Mouse (Mus musculus) hindbrain, embryonic 12.5 days (tissue): ENCODE measurements around the gene Setd3. TPM values are rescaled to one million over a fixed set of nuclear protein-coding genes. Genes with fewer than 3 reads are reported as not detected.

Source experiments
- ATAC-seq: fragments of 200-750 bp; cut with Nextera tagmentation; 2 replicates; pipeline ENCODE4 v1.8.0; 2017; ENCODE audit warnings: moderate TSS enrichment; ENCODE audit not compliant: low FRiP score
- H3K27ac ChIP-seq: fragments of 300-500 bp; sonication (generic); 2 replicates; pipeline ENCODE4 v1.5.1; 2016; ENCODE audit warnings: mild to moderate bottlenecking
- H3K27me3 ChIP-seq: fragments of 300-500 bp; sonication (generic); 2 replicates; pipeline ENCODE4 v1.6.1; 2016; ENCODE audit warnings: mild to moderate bottlenecking
- H3K36me3 ChIP-seq: fragments of 300-500 bp; sonication (generic); 2 replicates; pipeline ENCODE4 v1.6.1; 2016; ENCODE audit warnings: mild to moderate bottlenecking
- H3K4me1 ChIP-seq: fragments of 300-500 bp; sonication (generic); 2 replicates; pipeline ENCODE4 v1.6.1; 2016
- H3K4me2 ChIP-seq: fragments of 300-500 bp; sonication (generic); replicated peaks from 2 replicates; pipeline ENCODE4 v1.6.1; 2016; ENCODE audit warnings: mild to moderate bottlenecking
- H3K4me3 ChIP-seq: fragments of 300-500 bp; sonication (generic); 2 replicates; pipeline ENCODE4 v1.5.1; 2016; ENCODE audit warnings: mild to moderate bottlenecking
- H3K9ac ChIP-seq: fragments of 300-500 bp; sonication (generic); 2 replicates; pipeline ENCODE4 v1.6.1; 2016; ENCODE audit warnings: mild to moderate bottlenecking, moderate library complexity
- H3K9me3 ChIP-seq: fragments of 300-500 bp; sonication (generic); replicated peaks from 2 replicates; pipeline ENCODE4 v1.6.1; 2016; ENCODE audit warnings: mild to moderate bottlenecking
- WGBS: fragments of 180-500 bp; shearing (Covaris S2); methylation state at CpG from one replicate; pipeline ENCODE4 v1.1.7; 2016; 5-methylcytosine and 5-hydroxymethylcytosine counted together
- polyA plus RNA-seq: library from polyadenylated mRNA; unstranded; fragments of >200 nt; fragmentation: Nextera tagmentation; extraction: Ambion mirVana; gene quantifications from 2 replicates; pipeline ENCODE4 v1.2.1, GENCODE M21; 2016

Gene Setd3
- polyA plus RNA-seq, 1 experiment from 2014 or later, result 108 TPM

DNA sequence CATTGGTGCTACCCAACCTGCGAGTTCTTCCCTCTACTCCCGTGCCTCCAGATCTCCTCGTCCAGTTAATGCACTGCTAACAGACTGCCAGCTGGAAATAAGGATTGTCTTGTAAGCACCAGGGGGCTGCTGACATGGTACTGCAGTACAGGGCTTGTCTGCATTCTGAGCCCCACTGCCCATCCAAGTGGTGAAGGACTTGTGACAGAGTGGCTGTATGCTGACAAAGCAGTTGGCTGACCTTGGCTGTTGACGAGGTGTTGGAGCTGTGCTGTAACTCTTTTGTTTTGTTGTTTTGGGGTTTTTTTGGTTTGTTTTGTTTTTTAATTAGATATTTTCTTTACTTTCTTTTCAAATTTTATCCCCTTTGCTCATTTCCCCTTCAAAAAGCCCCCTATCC, 19.3 kb upstream of the Setd3 start:
- no peaks in the 10 kb centered on the region for H3K9me3 ChIP-seq
- no peaks in the 10 kb centered on the region for H3K27me3 ChIP-seq
- no peak overlapping the region for H3K4me2 ChIP-seq
- H3K9ac ChIP-seq, result no peak overlapping the region
- no peaks in the 10 kb centered on the region for H3K4me1 ChIP-seq
- H3K4me3 ChIP-seq, result no peak overlapping the region
- no peak overlapping the region for H3K27ac ChIP-seq
- ATAC-seq, result no peak
- H3K36me3 ChIP-seq, result peaks cover 98% of the 10 kb centered on the region
- WGBS, result 85% methylated on average over 4 of the region's 4 CpGs

DNA sequence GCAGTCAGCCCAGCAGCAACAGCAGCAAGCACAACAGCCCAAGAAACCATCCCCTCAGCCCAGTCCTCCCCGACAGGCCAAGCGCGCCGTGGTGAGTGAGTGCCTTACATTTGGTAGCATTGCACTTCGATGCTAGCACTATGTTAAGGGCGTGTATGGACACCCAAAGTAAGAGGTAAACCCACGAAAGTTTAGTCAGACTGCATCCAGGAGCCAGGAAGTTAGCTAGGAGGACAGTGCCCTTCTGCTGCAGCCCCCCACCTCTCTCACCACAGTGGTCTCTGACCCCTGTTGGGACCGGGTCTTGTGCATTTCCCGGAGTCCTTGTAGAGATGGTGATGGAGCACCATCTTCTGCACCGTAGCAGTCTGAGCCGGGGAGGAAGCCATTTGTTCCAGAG, 16.6 kb upstream of the Setd3 start:
- Histone ChIP-seq H3K27ac (no peak overlapping the region), H3K4me2 (no peak overlapping the region), H3K4me1 (no peaks in the 10 kb centered on the region), H3K36me3 (peaks cover 94% of the 10 kb centered on the region), H3K9ac (no peak overlapping the region), H3K4me3 (no peak overlapping the region), H3K27me3 (no peaks in the 10 kb centered on the region), H3K9me3 (no peaks in the 10 kb centered on the region)
- no peak for ATAC-seq
- WGBS, result 98% methylated on average over 11 of the region's 11 CpGs

DNA sequence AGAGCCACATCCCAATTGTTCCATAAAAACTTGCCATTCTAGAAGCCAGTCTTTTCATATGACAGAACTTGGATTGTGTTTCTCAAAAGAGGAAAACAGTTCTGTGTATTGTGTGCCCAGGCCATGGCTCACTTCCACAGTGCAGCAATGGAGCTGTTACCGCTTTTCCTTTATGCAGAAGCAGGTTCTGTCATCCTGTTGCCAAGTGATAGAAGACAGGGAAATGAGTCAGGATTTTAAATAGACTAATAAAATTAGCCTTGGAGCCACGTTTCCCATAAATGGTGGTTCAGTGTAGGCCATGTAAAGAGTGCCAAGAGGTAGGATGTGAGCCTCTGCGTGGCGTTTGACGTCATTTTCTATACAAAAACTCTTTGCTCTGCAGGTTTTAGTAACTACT, 14.8 kb upstream of the Setd3 start:
- no peaks in the 10 kb centered on the region for H3K27me3 ChIP-seq
- no peak overlapping the region for H3K4me2 ChIP-seq
- WGBS, result 96% methylated on average over 5 of the region's 5 CpGs
- ATAC-seq, result no peak
- no peaks in the 10 kb centered on the region for H3K9me3 ChIP-seq
- H3K9ac ChIP-seq, result no peak overlapping the region
- H3K27ac ChIP-seq, result no peak overlapping the region
- H3K4me1 ChIP-seq, result no peaks in the 10 kb centered on the region
- H3K4me3 ChIP-seq, result no peak overlapping the region
- H3K36me3 ChIP-seq, result peaks cover 94% of the 10 kb centered on the region

DNA sequence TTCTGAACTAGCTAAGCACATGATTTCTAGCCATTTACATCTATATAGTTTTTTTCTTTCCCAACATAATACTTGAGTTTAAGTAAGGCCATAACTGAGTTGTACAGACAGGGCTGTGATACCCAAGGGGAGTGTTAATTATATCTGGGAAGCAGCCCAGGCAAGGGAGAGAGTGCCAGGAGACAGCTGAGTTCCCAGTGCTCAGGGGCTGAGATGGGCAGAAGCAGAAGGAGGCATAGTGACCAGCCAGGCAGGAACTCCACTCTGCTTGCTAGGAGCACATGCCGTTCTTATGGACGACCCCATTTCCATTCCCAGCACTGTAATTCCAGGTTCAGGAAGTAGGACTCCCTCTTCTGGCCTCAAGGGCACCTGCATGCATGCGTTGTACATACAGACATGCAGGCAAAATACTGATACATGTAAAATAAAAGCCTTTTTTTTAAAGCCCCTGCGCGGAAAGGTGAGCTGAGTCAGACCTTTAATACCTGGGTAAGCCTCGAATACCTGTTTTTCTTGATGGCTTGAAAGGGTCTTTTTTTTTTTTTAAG, 8.5 kb upstream of the Setd3 start:
- no peak for ATAC-seq
- peaks cover 86% of the 10 kb centered on the region for H3K36me3 ChIP-seq

DNA sequence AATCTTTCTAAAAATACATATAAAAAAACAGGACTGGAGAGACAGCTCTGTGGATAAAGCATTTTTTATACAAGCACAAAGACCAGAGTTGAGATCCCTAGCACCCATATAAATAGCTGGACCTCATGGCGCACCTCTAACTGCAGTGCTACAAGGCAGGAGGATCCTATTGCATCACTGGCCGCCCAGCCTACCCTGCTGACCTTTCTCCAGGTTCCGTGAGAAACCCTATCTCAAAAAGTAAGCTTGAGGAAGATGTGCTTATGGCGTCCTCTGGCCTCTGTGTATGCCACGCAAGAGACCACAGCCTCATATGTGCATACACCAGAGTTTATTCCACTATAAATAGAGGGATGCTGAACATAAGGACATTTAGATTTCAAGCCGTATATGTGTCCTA, 2.6 kb upstream of the Setd3 start:
- H3K36me3 ChIP-seq, result peaks cover 43% of the 10 kb centered on the region
- ATAC-seq, result no peak
- no peaks in the 10 kb centered on the region for H3K27me3 ChIP-seq
- H3K27ac ChIP-seq, result no peak overlapping the region
- no peak overlapping the region for H3K9ac ChIP-seq
- H3K9me3 ChIP-seq, result no peaks in the 10 kb centered on the region
- no peak overlapping the region for H3K4me3 ChIP-seq
- WGBS, result 96% methylated on average over 6 of the region's 6 CpGs
- no peak overlapping the region for H3K4me2 ChIP-seq
- H3K4me1 ChIP-seq, result peaks cover 23% of the 10 kb centered on the region

More for the DNA sequence above, 8.5 kb upstream of the Setd3 start:
- 90% methylated on average over 6 of the region's 6 CpGs for WGBS
- H3K9me3 ChIP-seq, result no peaks in the 10 kb centered on the region
- H3K4me1 ChIP-seq, result no peaks in the 10 kb centered on the region
- H3K4me2 ChIP-seq, result no peak overlapping the region
- no peaks in the 10 kb centered on the region for H3K27me3 ChIP-seq
- no peak overlapping the region for H3K4me3 ChIP-seq
- no peak overlapping the region for H3K27ac ChIP-seq
- no peak overlapping the region for H3K9ac ChIP-seq

DNA sequence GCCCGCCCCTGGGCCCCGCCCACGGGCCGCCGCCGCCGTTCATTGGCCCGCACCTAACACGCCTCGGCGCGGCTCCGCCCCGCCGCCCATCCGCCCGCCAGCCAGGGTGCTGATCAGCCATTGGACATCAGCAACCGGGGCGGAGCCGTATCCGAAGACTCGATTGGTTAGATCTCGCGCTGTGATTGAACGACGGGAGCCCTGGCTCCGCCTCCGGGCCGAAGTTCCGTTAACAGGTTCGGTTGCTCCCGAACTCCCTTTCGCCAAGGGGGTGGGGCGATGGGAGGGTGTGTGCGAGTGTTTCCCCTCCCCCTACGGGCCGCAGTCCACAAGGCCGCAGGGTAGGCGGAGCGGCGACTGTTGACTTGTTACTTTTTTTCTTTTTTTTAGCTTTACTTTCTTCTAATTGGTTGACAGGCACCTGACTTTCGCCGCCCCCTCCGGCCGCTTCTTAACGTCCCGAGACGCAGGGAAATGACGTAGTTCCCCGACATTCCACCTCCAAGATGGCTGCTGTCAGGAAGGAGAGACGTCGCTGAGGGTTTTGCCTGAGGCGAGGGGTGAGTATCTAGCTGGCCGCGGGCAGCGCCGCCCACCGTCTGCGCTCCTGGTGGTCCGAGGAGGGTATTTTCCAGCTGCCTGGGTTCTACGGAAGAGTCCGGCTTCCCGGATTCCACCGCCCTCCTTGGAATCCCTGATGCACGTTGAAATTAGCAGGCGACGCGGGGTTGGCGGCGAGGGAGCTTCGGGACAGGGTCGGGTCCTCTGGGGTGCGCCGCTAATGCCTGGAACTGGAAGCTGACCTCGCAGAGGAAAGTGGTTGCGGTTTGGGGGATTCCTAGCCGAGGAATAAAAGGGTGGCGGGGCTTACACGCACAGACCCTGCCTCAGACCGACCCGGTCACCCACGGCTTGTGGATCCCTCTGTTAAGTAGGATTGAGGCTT, 480 bp upstream of the Setd3 start, which contains the start of gene Ccnk:
Gene Ccnk (plus strand): TSS at position 259 of the 946 bp plus-strand sequence.
- under 1% methylated on average over 78 of the region's 82 CpGs for WGBS
- peaks cover 26% of the 10 kb centered on the region for H3K36me3 ChIP-seq
- H3K27ac ChIP-seq, result peak within 1 kb of the TSS; percentile 83
- H3K9me3 ChIP-seq, result no peaks in the 10 kb centered on the region
- H3K4me1 ChIP-seq, result peaks cover 29% of the 10 kb centered on the region
- peak within 1 kb of the TSS; percentile 92 for H3K9ac ChIP-seq
- H3K4me2 ChIP-seq, result peak within 1 kb of the TSS; percentile 89
- H3K4me3 ChIP-seq, result peak within 1 kb of the TSS; percentile 99
- peak; percentile 99 for ATAC-seq
- no peaks in the 10 kb centered on the region for H3K27me3 ChIP-seq

DNA sequence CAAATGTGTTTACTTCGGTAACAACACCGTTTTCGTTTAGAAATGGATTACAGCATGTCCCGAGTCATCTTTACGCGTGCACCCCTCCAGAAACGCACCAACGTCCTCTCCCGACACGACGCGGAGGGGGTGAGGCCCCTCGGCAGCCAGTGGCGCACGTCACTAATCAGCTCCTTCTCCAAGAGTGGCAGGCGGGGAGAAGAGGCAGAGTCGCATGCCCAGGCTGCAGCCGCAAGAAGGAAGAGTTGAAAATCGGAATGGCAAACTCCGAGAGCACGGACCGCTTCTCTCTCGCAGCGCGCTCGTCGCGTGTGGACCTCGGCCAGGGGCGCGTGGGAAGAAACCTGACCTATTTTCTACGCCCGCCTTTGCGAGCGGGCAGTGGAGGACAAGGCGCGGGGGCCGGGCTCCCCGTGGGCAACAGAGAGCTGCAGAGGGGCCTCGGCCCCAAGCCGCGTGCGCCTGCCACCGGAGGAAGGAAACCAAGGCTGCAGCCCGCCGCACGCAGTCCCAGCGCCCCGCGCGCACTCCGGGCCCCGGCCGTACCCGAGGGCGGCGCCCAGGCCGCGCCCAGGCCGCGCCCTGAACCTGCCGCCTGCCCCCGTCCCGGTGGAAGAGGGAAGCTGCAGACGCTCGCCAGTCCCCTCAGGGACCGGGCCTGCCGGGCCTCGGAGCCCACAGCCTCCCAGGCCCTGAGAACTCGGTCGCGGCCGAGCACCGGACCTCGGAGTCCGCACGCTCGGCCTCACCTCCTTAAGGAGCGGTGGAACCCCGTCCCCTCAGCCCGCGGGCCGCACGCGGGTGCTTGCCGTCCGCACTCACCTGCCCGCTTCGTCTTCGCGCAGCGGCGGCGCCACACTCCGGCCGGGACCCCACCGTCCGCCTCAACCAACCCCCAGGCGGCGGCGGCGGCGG, 526 bp downstream of the Setd3 start:
- H3K4me1 ChIP-seq, result peaks cover 29% of the 10 kb centered on the region
- H3K9ac ChIP-seq, result peak overlapping the region; percentile 92
- H3K27ac ChIP-seq, result peak overlapping the region; percentile 83
- H3K4me3 ChIP-seq, result peak overlapping the region; percentile 99
- ATAC-seq, result peak; percentile 44
- H3K36me3 ChIP-seq, result peaks cover 18% of the 10 kb centered on the region
- no peaks in the 10 kb centered on the region for H3K9me3 ChIP-seq
- peak overlapping the region; percentile 89 for H3K4me2 ChIP-seq
- no peaks in the 10 kb centered on the region for H3K27me3 ChIP-seq
- WGBS, result under 1% methylated on average over 99 of the region's 103 CpGs

DNA sequence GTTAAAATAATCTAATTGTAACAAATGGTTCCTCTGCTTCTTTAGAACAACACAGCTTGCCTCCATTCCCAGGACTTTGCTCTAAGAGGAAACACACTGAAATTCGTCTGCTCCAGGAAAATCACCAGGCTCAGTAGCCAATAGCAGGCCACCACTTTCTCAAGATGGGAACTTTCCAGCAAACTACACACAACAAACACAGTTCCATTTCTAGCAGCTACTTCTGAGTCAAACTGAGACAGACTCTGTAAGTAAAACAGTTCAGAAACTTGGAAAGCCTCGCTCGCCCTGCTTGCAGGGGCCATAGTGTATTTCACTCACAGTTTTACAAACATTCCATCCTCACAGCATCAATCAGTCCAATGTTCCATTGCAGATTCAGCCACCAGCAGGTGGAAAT, 2.7 kb downstream of the Setd3 start:
- H3K4me3 ChIP-seq, result no peak overlapping the region
- H3K4me2 ChIP-seq, result no peak overlapping the region
- ATAC-seq, result no peak
- H3K9me3 ChIP-seq, result no peaks in the 10 kb centered on the region
- H3K27me3 ChIP-seq, result no peaks in the 10 kb centered on the region
- H3K9ac ChIP-seq, result no peak overlapping the region
- no peaks in the 10 kb centered on the region for H3K36me3 ChIP-seq
- WGBS, result 77% methylated on average over 3 of the region's 3 CpGs
- H3K4me1 ChIP-seq, result peaks cover 34% of the 10 kb centered on the region
- no peak overlapping the region for H3K27ac ChIP-seq

DNA sequence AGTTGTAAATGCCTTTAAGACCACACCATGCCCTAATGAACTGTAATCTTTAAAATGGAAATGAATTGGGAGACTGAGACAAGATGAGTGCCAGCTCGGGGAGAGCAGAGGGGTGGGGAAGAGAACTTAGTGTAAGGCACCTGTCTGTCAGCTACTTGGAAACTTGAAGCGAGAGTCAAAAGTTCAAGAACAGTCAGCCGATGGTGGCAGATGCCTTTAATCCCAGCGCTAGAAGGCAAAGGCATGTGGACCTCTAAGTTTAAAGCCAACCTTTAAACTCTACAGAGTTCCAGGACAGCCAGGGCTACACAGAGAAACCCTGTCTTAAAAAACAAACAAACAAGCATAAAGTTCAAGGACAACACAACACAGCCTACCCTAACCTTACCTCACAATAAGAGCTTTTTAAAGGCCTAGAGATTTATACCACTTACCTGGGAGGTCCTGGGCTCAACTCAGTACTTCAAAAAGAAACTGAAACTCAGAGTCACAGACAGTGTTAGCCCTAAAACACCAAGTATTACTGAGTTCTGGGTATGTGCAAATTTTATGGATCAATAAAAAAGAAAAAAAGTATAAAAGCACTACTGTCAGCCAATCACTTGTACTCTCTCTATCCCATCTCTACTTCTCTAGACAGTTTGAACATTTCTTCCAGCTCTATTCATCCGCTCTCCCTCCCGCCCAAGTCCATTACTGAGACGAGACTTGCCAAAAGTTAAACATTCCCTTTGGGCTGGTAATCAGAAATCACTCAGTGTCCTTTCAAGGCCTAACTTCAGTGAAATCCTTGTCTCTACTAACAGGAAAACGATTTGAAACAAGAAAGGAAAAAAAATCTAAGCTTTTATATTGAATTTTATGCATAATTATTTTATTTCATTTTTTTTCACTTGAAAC, 4.3 kb downstream of the Setd3 start:
- H3K9ac ChIP-seq, result no peak overlapping the region
- ATAC-seq, result no peak
- H3K4me2 ChIP-seq, result no peak overlapping the region
- no peaks in the 10 kb centered on the region for H3K36me3 ChIP-seq
- peaks cover 26% of the 10 kb centered on the region for H3K4me1 ChIP-seq
- WGBS, result 78% methylated on average over 8 of the region's 8 CpGs
- no peak overlapping the region for H3K4me3 ChIP-seq
- H3K27ac ChIP-seq, result no peak overlapping the region
- no peaks in the 10 kb centered on the region for H3K9me3 ChIP-seq
- H3K27me3 ChIP-seq, result no peaks in the 10 kb centered on the region

DNA sequence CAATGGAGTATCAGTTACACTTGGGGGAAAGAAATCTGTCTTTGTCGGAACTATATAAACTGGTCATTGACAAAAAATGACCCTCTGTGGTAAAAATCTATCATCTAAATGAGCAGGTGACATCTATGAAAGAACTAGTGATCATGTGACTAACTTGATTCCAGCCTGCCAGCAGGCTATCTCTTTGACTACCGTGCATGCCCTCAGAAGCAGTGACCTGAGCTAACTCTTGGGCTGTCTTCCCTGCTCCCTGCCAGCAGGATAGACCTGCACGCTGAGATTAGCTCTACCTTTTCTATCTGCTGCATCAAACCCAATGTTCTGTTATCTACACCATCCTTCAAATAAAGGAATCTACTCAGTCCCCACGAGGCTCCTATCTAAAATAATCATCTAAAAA, 6.5 kb downstream of the Setd3 start:
- no peaks in the 10 kb centered on the region for H3K9me3 ChIP-seq
- no peaks in the 10 kb centered on the region for H3K36me3 ChIP-seq
- no peaks in the 10 kb centered on the region for H3K27me3 ChIP-seq
- no peak overlapping the region for H3K27ac ChIP-seq
- H3K4me2 ChIP-seq, result no peak overlapping the region
- ATAC-seq, result no peak
- peaks cover 20% of the 10 kb centered on the region for H3K4me1 ChIP-seq
- H3K4me3 ChIP-seq, result no peak overlapping the region
- no peak overlapping the region for H3K9ac ChIP-seq
- 54% methylated on average over 4 of the region's 4 CpGs for WGBS

DNA sequence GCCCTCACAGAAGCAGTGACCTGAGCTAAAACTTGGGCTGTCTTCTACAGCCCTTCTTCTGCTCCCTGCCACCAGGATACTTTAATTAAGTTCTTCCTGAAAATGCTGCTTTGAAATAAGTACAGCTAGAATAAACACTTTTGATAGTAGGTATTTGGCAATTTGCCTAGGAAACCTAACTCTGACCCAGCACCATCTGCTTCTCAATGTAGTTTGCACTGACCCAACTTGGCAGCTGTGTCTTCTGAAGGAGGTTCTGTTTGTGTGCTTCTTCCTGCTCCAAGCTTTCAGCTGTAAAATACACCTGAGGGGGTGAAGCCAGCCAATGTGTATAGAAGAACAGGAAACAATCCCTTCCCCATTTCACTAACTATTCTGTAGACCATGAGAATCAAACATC, 7.8 kb downstream of the Setd3 start:
- H3K36me3 ChIP-seq, result no peaks in the 10 kb centered on the region
- H3K4me3 ChIP-seq, result no peak overlapping the region
- H3K27ac ChIP-seq, result no peak overlapping the region
- H3K4me2 ChIP-seq, result no peak overlapping the region
- no peaks in the 10 kb centered on the region for H3K27me3 ChIP-seq
- no peaks in the 10 kb centered on the region for H3K9me3 ChIP-seq
- no peak for ATAC-seq
- no peak overlapping the region for H3K9ac ChIP-seq
- H3K4me1 ChIP-seq, result peaks cover 8% of the 10 kb centered on the region
